Mouse (Mus musculus) embryonic fibroblast, embryonic 13.5 days (primary cell): ENCODE measurements at regions not wholly inside any gene's neighbourhood (a gene's known extent, or its start where the extent isn't known, plus 50 kb on each side); places are given as distances from the start of the nearest gene placed in this dataset.
A peak's percentile ranks its signal among the peaks of the same experiment; 100 is the strongest.

Experiments used
- H3K27ac ChIP-seq: 2 replicates; pipeline ENCODE4 v1.5.1; 2012; ENCODE audit warnings: low read length, control low read depth, inconsistent platforms; ENCODE audit not compliant: insufficient read depth
- H3K4me1 ChIP-seq: 2 replicates; pipeline ENCODE4 v1.6.1; 2011; ENCODE audit warnings: low read length; ENCODE audit not compliant: control insufficient read depth, insufficient read depth
- H3K4me3 ChIP-seq: 2 replicates; pipeline ENCODE4 v1.5.1; 2011; ENCODE audit warnings: mild to moderate bottlenecking, control low read depth, low read length; ENCODE audit not compliant: insufficient read depth
- CTCF ChIP-seq: IDR thresholded peaks from 2 replicates; pipeline ENCODE4 v1.5.1; 2011; ENCODE audit warnings: mild to moderate bottlenecking, control low read depth, low read length, moderate library complexity, borderline replicate concordance; ENCODE audit not compliant: insufficient read depth
- POLR2A ChIP-seq: IDR thresholded peaks from 2 replicates; pipeline ENCODE4 v1.6.1; 2011; ENCODE audit warnings: low read depth, mild to moderate bottlenecking, control low read depth, low read length, moderate library complexity

GRCm38 (mm10) chr6:94946352-94946900 lies 170.6 kb upstream of the Kbtbd8 start:
- Histone ChIP-seq H3K4me3 (no peak overlapping the region), H3K4me1 (no peaks in the 10 kb centered on the region), H3K27ac (no peak overlapping the region)
- no peak for TF ChIP-seq POLR2A

GRCm38 (mm10) chr6:94945715-94946114 lies 171.3 kb upstream of the Kbtbd8 start:
- TF ChIP-seq CTCF (no peak), POLR2A (no peak)
- H3K4me3 ChIP-seq, result no peak overlapping the region
- H3K27ac ChIP-seq, result no peak overlapping the region
- no peaks in the 10 kb centered on the region for H3K4me1 ChIP-seq

- TF ChIP-seq CTCF, result no peak
- no peak for TF ChIP-seq POLR2A
Measured at GRCm38 (mm10) chr6:94944196-94944595, 172.8 kb upstream of the Kbtbd8 start.

GRCm38 (mm10) chr6:94938949-94939348 lies 178.1 kb upstream of the Kbtbd8 start:
- H3K4me1 ChIP-seq, result no peaks in the 10 kb centered on the region
- H3K27ac ChIP-seq, result no peak overlapping the region
- no peak overlapping the region for H3K4me3 ChIP-seq
- TF ChIP-seq POLR2A (no peak), CTCF (no peak)

More at GRCm38 (mm10) chr6:94944196-94944595, 172.8 kb upstream of the Kbtbd8 start:
- no peak overlapping the region for H3K27ac ChIP-seq
- no peaks in the 10 kb centered on the region for H3K4me1 ChIP-seq
- no peak overlapping the region for H3K4me3 ChIP-seq

- no peaks in the 10 kb centered on the region for H3K4me1 ChIP-seq
- TF ChIP-seq CTCF, result no peak
- no peak for TF ChIP-seq POLR2A
- H3K4me3 ChIP-seq, result no peak overlapping the region
- no peak overlapping the region for H3K27ac ChIP-seq
Measured at GRCm38 (mm10) chr6:94936206-94936605, 180.8 kb upstream of the Kbtbd8 start.

GRCm38 (mm10) chr6:94935706-94936105 lies 181.3 kb upstream of the Kbtbd8 start:
- TF ChIP-seq POLR2A, result no peak
- no peak for TF ChIP-seq CTCF
- no peaks in the 10 kb centered on the region for H3K4me1 ChIP-seq
- no peak overlapping the region for H3K27ac ChIP-seq
- H3K4me3 ChIP-seq, result no peak overlapping the region

- no peak for TF ChIP-seq CTCF
- Histone ChIP-seq H3K27ac (no peak overlapping the region), H3K4me3 (no peak overlapping the region), H3K4me1 (no peaks in the 10 kb centered on the region)
Measured at GRCm38 (mm10) chr6:94927811-94928210, 189.2 kb upstream of the Kbtbd8 start.

- TF ChIP-seq POLR2A (no peak), CTCF (no peak)
- Histone ChIP-seq H3K4me3 (no peak overlapping the region), H3K4me1 (no peaks in the 10 kb centered on the region; the same call in 1 of the 2 replicates), H3K27ac (no peak overlapping the region)
Measured at GRCm38 (mm10) chr6:94926652-94927211, 190.3 kb upstream of the Kbtbd8 start.

- H3K4me3 ChIP-seq, result no peak overlapping the region
- TF ChIP-seq CTCF (no peak), POLR2A (no peak)
- H3K27ac ChIP-seq, result no peak overlapping the region
- no peaks in the 10 kb centered on the region; the same call in 1 of the 2 replicates for H3K4me1 ChIP-seq
Measured at GRCm38 (mm10) chr6:94925408-94925807, 191.6 kb upstream of the Kbtbd8 start.

- H3K4me3 ChIP-seq, result no peak overlapping the region
- no peak for TF ChIP-seq CTCF
- no peak for TF ChIP-seq POLR2A
- no peaks in the 10 kb centered on the region; the same call in 1 of the 2 replicates for H3K4me1 ChIP-seq
- H3K27ac ChIP-seq, result peak overlapping the region; percentile 15
Measured at GRCm38 (mm10) chr6:94924338-94925039, 192.6 kb upstream of the Kbtbd8 start.
